Mouse (Mus musculus) intestine, embryonic 14.5 days (tissue): ENCODE measurements around the gene Cst13. TPM values are rescaled to one million over a fixed set of nuclear protein-coding genes. Genes with fewer than 3 reads are reported as not detected.

Experiments
- ATAC-seq: fragments of 200-750 bp; cut with Nextera tagmentation; replicated peaks from 2 replicates; pipeline ENCODE4 v1.8.0; 2017; ENCODE audit warnings: low read depth, moderate number of reproducible peaks, moderate TSS enrichment, moderate library complexity; ENCODE audit not compliant: low FRiP score, low TSS enrichment
- DNase-seq: peaks from one replicate; pipeline ENCODE4 v3.0.0-alpha.2; 2018; ENCODE audit warnings: low spot score
- H3K27ac ChIP-seq: fragments of 300-500 bp; sonication (generic); 2 replicates; pipeline ENCODE4 v1.5.1; 2014; ENCODE audit warnings: low read depth, mild to moderate bottlenecking, control low read depth
- H3K27me3 ChIP-seq: fragments of 300-500 bp; sonication (generic); replicated peaks from 2 replicates; pipeline ENCODE4 v1.6.1; 2014; ENCODE audit warnings: low read length, control low read depth; ENCODE audit not compliant: control insufficient read depth, insufficient read depth
- H3K36me3 ChIP-seq: fragments of 300-500 bp; sonication (generic); 2 replicates; pipeline ENCODE4 v1.6.1; 2014; ENCODE audit warnings: low read length, control low read depth; ENCODE audit not compliant: control insufficient read depth, insufficient read depth
- H3K4me1 ChIP-seq: fragments of 300-500 bp; sonication (generic); replicated peaks from 2 replicates; pipeline ENCODE4 v1.6.1; 2014; ENCODE audit warnings: low read length, control low read depth, mixed read lengths; ENCODE audit not compliant: control insufficient read depth, insufficient read depth
- H3K4me2 ChIP-seq: fragments of 300-500 bp; sonication (generic); 2 replicates; pipeline ENCODE4 v1.6.1; 2014; ENCODE audit warnings: low read length
- H3K4me3 ChIP-seq: fragments of 300-500 bp; sonication (generic); 2 replicates; pipeline ENCODE4 v1.5.1; 2014; ENCODE audit warnings: low read depth, low read length, control low read depth, mixed read lengths
- H3K9ac ChIP-seq: fragments of 300-500 bp; sonication (generic); 2 replicates; pipeline ENCODE4 v1.6.1; 2014; ENCODE audit warnings: mild to moderate bottlenecking, low read length
- H3K9me3 ChIP-seq: fragments of 300-500 bp; sonication (generic); 2 replicates; pipeline ENCODE4 v1.6.1; 2016; ENCODE audit warnings: low read length, control low read depth; ENCODE audit not compliant: control insufficient read depth
- WGBS: fragments of 180-500 bp; shearing (Covaris S2); extraction: QIAGEN DNeasy Blood & Tissue Kit; methylation state at CpG from one replicate; pipeline ENCODE4 v1.1.7; 2014; 5-methylcytosine and 5-hydroxymethylcytosine counted together
- polyA plus RNA-seq: library from polyadenylated mRNA; unstranded; fragments of >200 nt; fragmentation: Nextera tagmentation; extraction: Ambion mirVana; gene quantifications from 2 replicates; pipeline ENCODE4 v1.2.1, GENCODE M21; 2014

The Cst13 gene
- polyA plus RNA-seq, 1 experiment from 2014 or later: not detected

GRCm38 (mm10) chr2:148838075-148838777 is 18.3 kb downstream of the Cst13 start:
- Histone ChIP-seq H3K4me2 (no peak overlapping the region), H3K27me3 (no peaks in the 10 kb centered on the region), H3K36me3 (no peaks in the 10 kb centered on the region), H3K27ac (no peak overlapping the region), H3K4me3 (no peak overlapping the region), H3K9ac (no peak overlapping the region), H3K4me1 (no peaks in the 10 kb centered on the region), H3K9me3 (no peaks in the 10 kb centered on the region)
- 87% methylated on average over 5 of the region's 5 CpGs for WGBS
- ATAC-seq (no peak), DNase-seq (no peak)

- DNase-seq: no peak
- Histone ChIP-seq H3K9ac (no peak overlapping the region), H3K4me1 (no peaks in the 10 kb centered on the region), H3K36me3 (no peaks in the 10 kb centered on the region), H3K27ac (no peak overlapping the region), H3K4me2 (no peak overlapping the region), H3K4me3 (no peak overlapping the region), H3K9me3 (no peaks in the 10 kb centered on the region), H3K27me3 (no peaks in the 10 kb centered on the region)
- ATAC-seq: no peak
- 78% methylated on average over 2 of the region's 2 CpGs for WGBS
Observed at GRCm38 (mm10) chr2:148839224-148839623, 19.3 kb downstream of the Cst13 start.

- ATAC-seq: peak; percentile 55; the same call in 1 of the 2 replicates
- Histone ChIP-seq H3K4me2 (no peak overlapping the region), H3K9ac (no peak overlapping the region), H3K9me3 (no peaks in the 10 kb centered on the region), H3K27me3 (no peaks in the 10 kb centered on the region), H3K27ac (no peak overlapping the region), H3K4me3 (no peak overlapping the region), H3K4me1 (no peaks in the 10 kb centered on the region), H3K36me3 (no peaks in the 10 kb centered on the region)
- DNase-seq: peak; percentile 82
- WGBS: 44% methylated on average over 8 of the region's 8 CpGs
Observed at GRCm38 (mm10) chr2:148851116-148851906, 31.4 kb downstream of the Cst13 start.

- no peak for DNase-seq
- no peak overlapping the region for H3K4me2 ChIP-seq
- H3K9ac ChIP-seq: no peak overlapping the region
- H3K9me3 ChIP-seq: no peaks in the 10 kb centered on the region
- H3K27ac ChIP-seq: no peak overlapping the region
- H3K36me3 ChIP-seq: no peaks in the 10 kb centered on the region
- 59% methylated on average over 8 of the region's 8 CpGs for whole genome bisulfite sequencing
- no peaks in the 10 kb centered on the region for H3K27me3 ChIP-seq
- ATAC-seq: no peak
- no peaks in the 10 kb centered on the region for H3K4me1 ChIP-seq
- H3K4me3 ChIP-seq: no peak overlapping the region
Observed at GRCm38 (mm10) chr2:148856630-148857400, 36.9 kb downstream of the Cst13 start.

- H3K9me3 ChIP-seq: no peaks in the 10 kb centered on the region
- H3K36me3 ChIP-seq: no peaks in the 10 kb centered on the region
- 77% methylated on average over 4 of the region's 4 CpGs for WGBS
- no peak overlapping the region for H3K4me3 ChIP-seq
- no peaks in the 10 kb centered on the region for H3K4me1 ChIP-seq
- ATAC-seq (no peak), DNase-seq (no peak)
- no peaks in the 10 kb centered on the region for H3K27me3 ChIP-seq
- no peak overlapping the region for H3K27ac ChIP-seq
- H3K9ac ChIP-seq: no peak overlapping the region
- H3K4me2 ChIP-seq: no peak overlapping the region
Observed at GRCm38 (mm10) chr2:148857506-148857905, 37.6 kb downstream of the Cst13 start.

- no peak overlapping the region for H3K27ac ChIP-seq
- no peaks in the 10 kb centered on the region for H3K4me1 ChIP-seq
- ATAC-seq: no peak
- no peak for DNase-seq
- WGBS: 81% methylated on average over 4 of the region's 4 CpGs
- H3K9me3 ChIP-seq: no peaks in the 10 kb centered on the region
- H3K4me3 ChIP-seq: no peak overlapping the region
- H3K4me2 ChIP-seq: no peak overlapping the region
- H3K27me3 ChIP-seq: no peaks in the 10 kb centered on the region
- no peaks in the 10 kb centered on the region for H3K36me3 ChIP-seq
- H3K9ac ChIP-seq: no peak overlapping the region
Observed at GRCm38 (mm10) chr2:148860993-148861392, 41.1 kb downstream of the Cst13 start.

GRCm38 (mm10) chr2:148861693-148862092 is 41.8 kb downstream of the Cst13 start:
- no peaks in the 10 kb centered on the region for H3K9me3 ChIP-seq
- DNase-seq (no peak), ATAC-seq (no peak)
- H3K27me3 ChIP-seq: no peaks in the 10 kb centered on the region
- H3K4me1 ChIP-seq: no peaks in the 10 kb centered on the region
- no peaks in the 10 kb centered on the region for H3K36me3 ChIP-seq
- H3K4me3 ChIP-seq: no peak overlapping the region
- H3K27ac ChIP-seq: no peak overlapping the region
- no peak overlapping the region for H3K9ac ChIP-seq
- no peak overlapping the region for H3K4me2 ChIP-seq

GRCm38 (mm10) chr2:148864966-148865365 is 45.1 kb downstream of the Cst13 start, which contains the start of gene 9230104L09Rik:
TSS of gene 9230104L09Rik (minus strand) at chr2:148865038.
- H3K27ac ChIP-seq: no peak within 1 kb of the TSS
- no peak within 1 kb of the TSS for H3K4me2 ChIP-seq
- no peaks in the 10 kb centered on the region for H3K4me1 ChIP-seq
- no peak within 1 kb of the TSS for H3K9ac ChIP-seq
- H3K9me3 ChIP-seq: no peaks in the 10 kb centered on the region
- 42% methylated on average over 2 of the region's 2 CpGs for WGBS
- no peaks in the 10 kb centered on the region for H3K36me3 ChIP-seq
- ATAC-seq (no peak), DNase-seq (no peak)
- no peak within 1 kb of the TSS for H3K4me3 ChIP-seq
- H3K27me3 ChIP-seq: no peaks in the 10 kb centered on the region
